Mouse (Mus musculus): ENCODE measurements at regions not wholly inside any gene's neighbourhood (a gene's known extent, or its start where the extent isn't known, plus 50 kb on each side); places are given as distances from the start of the nearest gene placed in this dataset.

- peak; percentile 62 for DNase-seq (ENCODE audit: low read depth, low spot score)
Measured at GRCm38 (mm10) chrX:77980676-77981075, 55.8 kb upstream of the 5430402E10Rik start.

Measured in A20 (cell line).